Mouse (Mus musculus): ENCODE data around the gene Ifnk. TPM values are rescaled to one million over a fixed set of nuclear protein-coding genes. Genes with fewer than 3 reads are reported as not detected.

Ifnk gene
- total and polyA plus RNA-seq, 3 experiments, result not detected

DNA sequence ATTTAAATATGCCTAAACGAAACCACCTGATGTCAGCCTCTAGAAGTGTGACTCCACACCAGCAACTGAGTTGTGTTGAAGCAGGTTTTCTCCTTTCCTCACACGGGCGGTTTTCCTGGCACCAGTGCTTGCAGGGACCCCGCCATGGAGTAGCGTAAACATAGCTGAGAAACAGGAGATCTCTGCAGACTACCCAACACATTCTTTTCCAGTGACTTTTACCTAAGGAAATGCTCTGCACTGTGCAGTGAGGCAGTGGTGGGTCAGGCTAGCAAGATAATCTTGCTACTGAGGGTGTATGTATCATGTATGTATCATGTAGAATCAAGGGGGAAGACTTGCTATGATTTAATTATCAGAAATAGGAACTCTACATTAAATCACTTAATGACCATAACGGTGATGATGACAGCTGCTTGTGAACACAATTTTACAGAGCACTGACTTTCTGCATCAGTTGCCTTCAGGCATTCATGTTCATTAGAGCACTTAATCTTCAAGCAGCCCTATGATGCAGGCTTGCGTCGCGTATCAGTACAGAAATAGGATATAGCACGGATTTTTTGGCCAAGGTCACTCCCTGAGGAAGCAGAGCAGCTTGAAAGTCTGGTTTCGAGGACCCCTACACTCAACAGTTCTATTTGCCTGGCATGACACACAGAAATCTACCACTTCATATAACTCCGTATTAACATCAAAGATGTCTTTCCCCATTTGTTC is 26.2 kb downstream of the Ifnk start:
- Histone ChIP-seq H3K27ac (ENCODE audit: control insufficient read depth, low read depth, low read length) (no peak overlapping the region), H3K27me3 (ENCODE audit: control insufficient read depth in 1 of 2, insufficient read depth in 2 of 2, low read length in 2 of 2) (no peaks in the 10 kb centered on the region; a peak in 1 of 4 replicates), H3K4me1 (ENCODE audit: control insufficient read depth in 1 of 2, insufficient read depth in 2 of 2, low read length in 2 of 2) (peaks cover 8 to 14% of the 10 kb centered on the region in 2 experiments), H3K36me3 (ENCODE audit: control insufficient read depth in 1 of 2, insufficient read depth in 2 of 2, low read length in 2 of 2) (peaks cover 0 to 6% of the 10 kb centered on the region in 2 experiments; a peak in 2 of 4 replicates), H3K9ac (ENCODE audit: control insufficient read depth, low read depth, low read length, poor library complexity, severe bottlenecking) (no peak overlapping the region), H3K4me3 (ENCODE audit: control insufficient read depth in 1 of 2, insufficient read depth in 1 of 2, low read depth in 2 of 2, low read length in 2 of 2) (no peak overlapping the region), H3K79me2 (ENCODE audit: control insufficient read depth, insufficient read depth, low read length, poor library complexity) (no peaks in the 10 kb centered on the region), H3K9me3 (replicated peaks; ENCODE audit: insufficient read depth, low read length) (no peaks in the 10 kb centered on the region)
- DNase-seq (ENCODE audit: low read depth, low spot score), result no peak
- no peak for TF ChIP-seq NELFE (IDR thresholded peaks at IDR 0.05; ENCODE audit: low read depth, low read length)
- TF ChIP-seq ZMIZ1 (IDR thresholded peaks at IDR 0.05; ENCODE audit: low read depth, low read length), result no peak
- no peak for TF ChIP-seq SMC3 (IDR thresholded peaks at IDR 0.05; ENCODE audit: low read depth, low read length)
- no peak for TF ChIP-seq TAL1 (IDR thresholded peaks at IDR 0.05; ENCODE audit: low read length)
- no peak for TF ChIP-seq UBTF (IDR thresholded peaks at IDR 0.05; ENCODE audit: borderline replicate concordance, insufficient read depth, low read depth, low read length)

DNA sequence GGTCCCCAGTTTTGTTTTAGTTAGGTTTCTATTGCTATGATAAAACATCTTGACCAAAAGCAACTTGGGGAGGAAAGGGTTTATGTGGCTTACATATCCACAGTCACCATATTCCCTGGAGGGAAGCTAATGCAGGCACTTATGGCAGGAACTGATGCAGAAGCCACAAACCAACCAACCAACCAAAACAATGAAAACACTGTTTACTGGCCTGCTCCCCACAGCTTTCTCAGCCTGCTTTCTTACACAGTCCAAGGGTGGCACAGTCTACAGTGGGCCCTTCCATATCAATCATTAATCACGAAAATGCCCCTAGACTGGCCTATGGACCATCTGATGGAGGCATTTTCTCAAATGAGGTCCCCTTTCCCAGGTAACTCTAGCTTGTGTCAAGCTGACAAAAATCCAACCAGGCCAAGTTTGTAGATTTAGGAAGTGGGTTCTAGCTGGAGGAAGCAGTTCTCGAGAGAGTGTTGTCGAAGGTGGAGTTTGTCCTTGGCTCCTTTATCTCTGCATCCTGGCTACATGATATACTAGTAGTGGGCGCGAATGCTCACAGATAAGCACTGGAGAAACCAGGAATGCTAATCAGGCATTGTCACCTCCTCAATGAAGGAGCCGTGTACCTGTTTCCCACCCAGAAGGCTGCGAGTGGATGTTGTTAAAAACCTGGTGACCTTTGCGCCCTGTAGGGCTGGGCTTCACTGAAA is 35.9 kb downstream of the Ifnk start:
- peak; percentile 55; the same call in 1 of the 2 replicates for TF ChIP-seq RCOR1 (IDR thresholded peaks at IDR 0.05; ENCODE audit: low read depth, low read length)
- peak; percentile 73 to 77 for TF ChIP-seq EP300 (IDR thresholded peaks at IDR 0.05; ENCODE audit: low read depth in 1 of 2, low read length in 2 of 2)
- no peak for TF ChIP-seq CHD2 (IDR thresholded peaks at IDR 0.05; ENCODE audit: low read length)
- TF ChIP-seq GATA1 (IDR thresholded peaks at IDR 0.05; ENCODE audit: low read depth, low read length), result peak; percentile 76
- TF ChIP-seq POLR2A (IDR thresholded peaks at IDR 0.05; ENCODE audit: control insufficient read depth in 1 of 2, insufficient read depth in 1 of 2, low read depth in 1 of 2, low read length in 2 of 2, poor library complexity in 1 of 2), result no peak
- 0 out of 2 replicates have a peak, but pooled peaks have one; percentile 46 for TF ChIP-seq ETS1 (IDR thresholded peaks at IDR 0.05; ENCODE audit: low read depth, low read length)
- peak; percentile 75 for TF ChIP-seq TCF12 (IDR thresholded peaks at IDR 0.05; ENCODE audit: low read depth, low read length)
- no peaks in the 10 kb centered on the region for H3K9me3 ChIP-seq (replicated peaks; ENCODE audit: insufficient read depth, low read length)
- no peak overlapping the region for H3K9ac ChIP-seq (ENCODE audit: control insufficient read depth, low read depth, low read length, poor library complexity, severe bottlenecking)
- peaks cover 0 to 19% of the 10 kb centered on the region in 2 experiments; a peak in 3 of 4 replicates for H3K36me3 ChIP-seq (ENCODE audit: control insufficient read depth in 1 of 2, insufficient read depth in 2 of 2, low read length in 2 of 2)
- no peak overlapping the region for H3K4me3 ChIP-seq (ENCODE audit: control insufficient read depth in 1 of 2, insufficient read depth in 1 of 2, low read depth in 2 of 2, low read length in 2 of 2)
- H3K27me3 ChIP-seq (ENCODE audit: control insufficient read depth in 1 of 2, insufficient read depth in 2 of 2, low read length in 2 of 2), result no peaks in the 10 kb centered on the region
- peaks cover 10 to 20% of the 10 kb centered on the region in 2 experiments for H3K4me1 ChIP-seq (ENCODE audit: control insufficient read depth in 1 of 2, insufficient read depth in 2 of 2, low read length in 2 of 2)
- peak; percentile 52 for DNase-seq (ENCODE audit: low read depth, low spot score)
- peak overlapping the region; percentile 10; the same call in 1 of the 2 replicates for H3K27ac ChIP-seq (ENCODE audit: control insufficient read depth, low read depth, low read length)
- no peaks in the 10 kb centered on the region for H3K79me2 ChIP-seq (ENCODE audit: control insufficient read depth, insufficient read depth, low read length, poor library complexity)

DNA sequence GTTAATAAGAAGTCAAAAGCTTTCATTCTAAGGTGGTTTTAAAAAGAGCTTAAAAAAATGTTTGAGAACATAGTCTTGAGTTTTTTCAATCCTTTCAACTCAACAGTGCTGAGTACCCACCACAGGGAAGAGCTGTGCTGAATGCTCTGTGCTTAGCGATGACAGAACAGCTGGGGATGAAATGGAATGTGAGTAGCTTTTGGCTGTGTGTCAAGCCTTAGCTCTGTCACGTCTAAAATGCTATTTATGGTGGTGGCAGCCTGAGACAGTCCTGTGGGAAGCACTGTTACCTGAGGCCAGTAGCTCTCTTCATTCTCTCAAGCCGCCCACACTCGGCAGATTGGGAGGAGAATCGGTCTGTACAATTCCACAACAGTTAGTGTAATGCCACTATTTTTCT is 37.9 kb downstream of the Ifnk start:
- no peak overlapping the region for H3K4me3 ChIP-seq (ENCODE audit: control insufficient read depth in 1 of 2, insufficient read depth in 1 of 2, low read depth in 2 of 2, low read length in 2 of 2)
- H3K27me3 ChIP-seq (ENCODE audit: control insufficient read depth in 1 of 2, insufficient read depth in 2 of 2, low read length in 2 of 2), result no peaks in the 10 kb centered on the region
- H3K36me3 ChIP-seq (ENCODE audit: control insufficient read depth in 1 of 2, insufficient read depth in 2 of 2, low read length in 2 of 2), result peaks cover 0 to 19% of the 10 kb centered on the region in 2 experiments; a peak in 3 of 4 replicates
- H3K27ac ChIP-seq (ENCODE audit: control insufficient read depth, low read depth, low read length), result no peak overlapping the region
- H3K9ac ChIP-seq (ENCODE audit: control insufficient read depth, low read depth, low read length, poor library complexity, severe bottlenecking), result no peak overlapping the region
- H3K9me3 ChIP-seq (replicated peaks; ENCODE audit: insufficient read depth, low read length), result no peaks in the 10 kb centered on the region
- no peak for TF ChIP-seq GATA1 (IDR thresholded peaks at IDR 0.05; ENCODE audit: low read depth, low read length)
- no peak for TF ChIP-seq NRF1 (IDR thresholded peaks at IDR 0.05; ENCODE audit: insufficient read depth, low read depth, low read length, poor library complexity, severe bottlenecking)
- no peak for TF ChIP-seq ZNF384 (IDR thresholded peaks at IDR 0.05; ENCODE audit: low read depth, low read length)
- TF ChIP-seq TCF12 (IDR thresholded peaks at IDR 0.05; ENCODE audit: low read depth, low read length), result no peak
- TF ChIP-seq EP300 (IDR thresholded peaks at IDR 0.05; ENCODE audit: low read depth in 1 of 2, low read length in 2 of 2), result no peak
- no peak for TF ChIP-seq USF1 (IDR thresholded peaks at IDR 0.05; ENCODE audit: low read depth, low read length)
- no peak for TF ChIP-seq CTCF (IDR thresholded peaks at IDR 0.05 in 2 of 3, conservative IDR thresholded peaks at IDR 0.05 in 1 of 3; ENCODE audit: control insufficient read depth in 1 of 3, insufficient read depth in 1 of 3, low read depth in 2 of 3, low read length in 3 of 3, poor library complexity in 1 of 3, severe bottlenecking in 1 of 3)
- TF ChIP-seq TAL1 (IDR thresholded peaks at IDR 0.05; ENCODE audit: low read length), result no peak
- no peak for TF ChIP-seq E2F4 (IDR thresholded peaks at IDR 0.05; ENCODE audit: borderline replicate concordance, low read depth, low read length)
- no peak for TF ChIP-seq POLR2AphosphoS2 (IDR thresholded peaks at IDR 0.05; ENCODE audit: low read length)
- no peak for TF ChIP-seq MAZ (IDR thresholded peaks at IDR 0.05; ENCODE audit: low read depth, low read length)
- TF ChIP-seq MAX (IDR thresholded peaks at IDR 0.05; ENCODE audit: low read length), result no peak
- TF ChIP-seq RCOR1 (IDR thresholded peaks at IDR 0.05; ENCODE audit: low read depth, low read length), result no peak
- TF ChIP-seq GABPA (IDR thresholded peaks at IDR 0.05; ENCODE audit: low read depth, low read length), result no peak
- TF ChIP-seq CHD1 (IDR thresholded peaks at IDR 0.05; ENCODE audit: low read depth, low read length), result no peak
- no peak for TF ChIP-seq USF2 (IDR thresholded peaks at IDR 0.05; ENCODE audit: borderline replicate concordance in 1 of 2, insufficient read depth in 1 of 2, low read depth in 1 of 2, low read length in 2 of 2)
- no peaks in the 10 kb centered on the region for H3K79me2 ChIP-seq (ENCODE audit: control insufficient read depth, insufficient read depth, low read length, poor library complexity)
- no peak for DNase-seq (ENCODE audit: low read depth, low spot score)
- peaks cover 10 to 20% of the 10 kb centered on the region in 2 experiments for H3K4me1 ChIP-seq (ENCODE audit: control insufficient read depth in 1 of 2, insufficient read depth in 2 of 2, low read length in 2 of 2)
